Mouse (Mus musculus) heart, adult 18-20 months (tissue): ENCODE data around the gene Hilpda. TPM values are rescaled to one million over a fixed set of nuclear protein-coding genes. Genes with fewer than 3 reads are reported as not detected.

ENCODE experiments used
- total RNA-seq, 2 experiments: library from RNA; stranded (reverse); gene quantifications; 2 replicates each; pipeline ENCODE4 v1.2.3; 2021

The Hilpda gene
- total RNA-seq, 2 experiments from 2014 or later, result 4.6 to 5.9 TPM

Other genes with a start within 250 kb of the Hilpda start
- under 1 TPM; 0.10 to 0.97 TPM for gene Lep, start 212.3 kb upstream of the Hilpda start, total RNA-seq
- gene Rbm28, start 107.5 kb upstream of the Hilpda start, total RNA-seq, result 10 to 100 TPM; 16.2 to 19.5 TPM
- gene Prrt4, start 92.9 kb upstream of the Hilpda start, total RNA-seq, result 1 to 10 TPM; 1.3 to 1.7 TPM
- 10 to 100 TPM; 18.8 to 19.6 TPM for gene Impdh1, start 56.1 kb upstream of the Hilpda start, total RNA-seq
- gene Fam71f2, start 7.1 kb downstream of the Hilpda start, total RNA-seq, result not detected
- gene Fam71f1, start 46.7 kb downstream of the Hilpda start, total RNA-seq, result not detected
- gene Calu, start 75.6 kb downstream of the Hilpda start, total RNA-seq, result 100 to 1,000 TPM; 239 to 241 TPM
- gene Opn1sw, start 116.0 kb downstream of the Hilpda start, total RNA-seq, result not detected
- gene Ccdc136, start 123.8 kb downstream of the Hilpda start, total RNA-seq, result 1 to 10 TPM; 1.6 to 2.1 TPM
- gene Flnc, start 160.8 kb downstream of the Hilpda start, total RNA-seq, result 100 to 1,000 TPM; 215 to 222 TPM
- 100 to 1,000 TPM; 111 to 118 TPM for gene Atp6v1f, start 195.2 kb downstream of the Hilpda start, total RNA-seq
- gene Atp6v1fnb, start 198.9 kb downstream of the Hilpda start, total RNA-seq, result not detected
- 1 to 10 TPM; 2.6 to 3.1 TPM for gene Kcp, start 235.5 kb downstream of the Hilpda start, total RNA-seq